9 mouse cellular contexts compared by ENCODE assay signal in the genomic region with DNA sequence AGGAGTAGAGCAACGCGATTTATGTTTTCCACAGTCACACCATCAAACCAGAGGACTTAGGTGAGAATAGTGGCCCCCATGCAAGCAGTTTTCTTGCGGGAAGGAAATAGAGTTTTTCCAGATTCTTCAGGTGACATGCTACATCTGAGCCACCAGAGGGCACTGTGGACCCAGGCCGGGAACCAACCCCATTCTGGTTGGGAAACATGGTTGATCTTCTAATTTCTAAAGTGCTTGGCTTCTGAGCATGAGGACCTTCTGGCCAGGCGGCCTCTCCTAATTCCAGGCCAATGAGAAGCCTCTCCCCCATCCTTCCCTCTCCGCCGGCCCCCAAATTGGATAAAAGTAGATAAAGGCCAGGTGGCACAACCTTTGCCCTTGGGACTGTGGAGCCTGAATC. TPM values are rescaled to one million over a fixed set of nuclear protein-coding genes. Genes with fewer than 3 reads are reported as not detected.
DNase-seq lines count a peak whose midpoint lies in the region; ATAC-seq lines count a peak whose summit lies in the region.
"Had no signal": no experiment of that assay in that cellular context is flagged by ENCODE, and none has a peak within 500 bp of the region (broad histone marks: within the 10 kb centered on the region; RNA-seq: fewer than 3 reads in every experiment).

No protein-coding gene starts in this region.

- H3K9me3 ChIP-seq in forebrain, embryonic 11.5 days (ENCODE audit: control insufficient read depth, low read length): no peaks in the 10 kb centered on the region
- H3K9me3 ChIP-seq in forebrain, embryonic 15.5 days: no peaks in the 10 kb centered on the region
- H3K9me3 ChIP-seq in midbrain, embryonic 10.5 days (replicated peaks): no peaks in the 10 kb centered on the region
- no peaks in the 10 kb centered on the region for H3K9me3 ChIP-seq in midbrain, embryonic 16.5 days (replicated peaks; ENCODE audit: control insufficient read depth, low read length, poor library complexity, severe bottlenecking)
- H3K9me3 ChIP-seq in forebrain, embryonic 14.5 days (replicated peaks; ENCODE audit: control insufficient read depth, low read length): no peaks in the 10 kb centered on the region
- H3K9me3 ChIP-seq: limb, embryonic 15.5 days had no signal

- H3K4me3 ChIP-seq in forebrain, embryonic 11.5 days (ENCODE audit: low read depth, low read length): no peak overlapping the region
- H3K4me3 ChIP-seq in forebrain, embryonic 15.5 days: no peak overlapping the region
- no peak overlapping the region for H3K4me3 ChIP-seq in midbrain, embryonic 10.5 days
- no peak overlapping the region for H3K4me3 ChIP-seq in midbrain, embryonic 16.5 days (ENCODE audit: low read depth, low read length)
- no peak overlapping the region for H3K4me3 ChIP-seq in forebrain, embryonic 14.5 days (ENCODE audit: low read depth, low read length)
- H3K4me3 ChIP-seq: limb, embryonic 15.5 days had no signal

- no peak overlapping the region for H3K9ac ChIP-seq in forebrain, embryonic 11.5 days (ENCODE audit: low read length)
- H3K9ac ChIP-seq in forebrain, embryonic 15.5 days (replicated peaks): no peak overlapping the region
- H3K9ac ChIP-seq in midbrain, embryonic 16.5 days (ENCODE audit: low read depth, low read length): no peak overlapping the region
- no peak overlapping the region for H3K9ac ChIP-seq in forebrain, embryonic 14.5 days (ENCODE audit: low read length)
- H3K9ac ChIP-seq: limb, embryonic 15.5 days had no signal

- no peaks in the 10 kb centered on the region for H3K36me3 ChIP-seq in forebrain, embryonic 11.5 days (ENCODE audit: control insufficient read depth, insufficient read depth, low read length)
- no peaks in the 10 kb centered on the region for H3K36me3 ChIP-seq in forebrain, embryonic 15.5 days
- H3K36me3 ChIP-seq in midbrain, embryonic 10.5 days: peaks cover 35% of the 10 kb centered on the region
- H3K36me3 ChIP-seq in midbrain, embryonic 16.5 days (ENCODE audit: control insufficient read depth, insufficient read depth, low read length): no peaks in the 10 kb centered on the region
- no peaks in the 10 kb centered on the region; the same call in 1 of the 2 replicates for H3K36me3 ChIP-seq in forebrain, embryonic 14.5 days (ENCODE audit: control insufficient read depth, insufficient read depth, low read length)

- no peak overlapping the region for H3K4me2 ChIP-seq in forebrain, embryonic 11.5 days (ENCODE audit: low read depth, low read length, severe bottlenecking)
- no peak overlapping the region for H3K4me2 ChIP-seq in forebrain, embryonic 15.5 days (replicated peaks)
- no peak overlapping the region for H3K4me2 ChIP-seq in midbrain, embryonic 16.5 days (ENCODE audit: low read length)
- H3K4me2 ChIP-seq in forebrain, embryonic 14.5 days (ENCODE audit: low read length): no peak overlapping the region
- H3K4me2 ChIP-seq: limb, embryonic 15.5 days had no signal

- no peaks in the 10 kb centered on the region for H3K4me1 ChIP-seq in forebrain, embryonic 11.5 days (replicated peaks; ENCODE audit: control insufficient read depth, insufficient read depth, low read length)
- H3K4me1 ChIP-seq in forebrain, embryonic 15.5 days: peaks cover 7% of the 10 kb centered on the region; the same call in 1 of the 2 replicates
- no peaks in the 10 kb centered on the region for H3K4me1 ChIP-seq in midbrain, embryonic 10.5 days
- no peaks in the 10 kb centered on the region for H3K4me1 ChIP-seq in midbrain, embryonic 16.5 days (ENCODE audit: control insufficient read depth, insufficient read depth, low read length)
- no peaks in the 10 kb centered on the region for H3K4me1 ChIP-seq in forebrain, embryonic 14.5 days (ENCODE audit: control insufficient read depth, insufficient read depth, low read length)

- ATAC-seq in forebrain, embryonic 11.5 days (replicated peaks; ENCODE audit: low FRiP score): no peak
- no peak; the same call in 1 of the 2 replicates for ATAC-seq in forebrain, embryonic 15.5 days (replicated peaks)
- no peak for ATAC-seq in midbrain, embryonic 16.5 days
- ATAC-seq in forebrain, embryonic 14.5 days: peak; percentile 25; the same call in 1 of the 2 replicates

- peak; percentile 63 for DNase-seq in forebrain, embryonic 11.5 days (ENCODE audit: low spot score)
- peak; percentile 39 for DNase-seq in midbrain, embryonic 10.5 days (ENCODE audit: low spot score)
- DNase-seq in adrenal gland, postnatal 14 days: peak; percentile 63
- peak; percentile 64 for DNase-seq in forebrain, embryonic 14.5 days (ENCODE audit: low spot score)
- peak; percentile 17 for DNase-seq in naive thymus-derived CD4-positive, alpha-beta T cell, adult 2 months (ENCODE audit: low read depth)
- no peak for DNase-seq in left cerebral cortex, adult 9 months (ENCODE audit: low spot score in 2 of 2)

- H3K27ac ChIP-seq in forebrain, embryonic 11.5 days (ENCODE audit: low read depth, low read length): no peak overlapping the region
- no peak overlapping the region for H3K27ac ChIP-seq in forebrain, embryonic 15.5 days (replicated peaks)
- no peak overlapping the region for H3K27ac ChIP-seq in midbrain, embryonic 10.5 days (replicated peaks)
- no peak overlapping the region for H3K27ac ChIP-seq in midbrain, embryonic 16.5 days (ENCODE audit: low read length)
- no peak overlapping the region for H3K27ac ChIP-seq in forebrain, embryonic 14.5 days (ENCODE audit: low read depth, low read length)
- H3K27ac ChIP-seq: limb, embryonic 15.5 days had no signal

- no peaks in the 10 kb centered on the region for H3K27me3 ChIP-seq in forebrain, embryonic 11.5 days (ENCODE audit: control insufficient read depth, insufficient read depth, low read length)
- H3K27me3 ChIP-seq in forebrain, embryonic 15.5 days: no peaks in the 10 kb centered on the region
- no peaks in the 10 kb centered on the region for H3K27me3 ChIP-seq in midbrain, embryonic 10.5 days (ENCODE audit: low read depth, poor library complexity, severe bottlenecking)
- H3K27me3 ChIP-seq in midbrain, embryonic 16.5 days (ENCODE audit: control insufficient read depth, insufficient read depth, low read depth, low read length): no peaks in the 10 kb centered on the region
- no peaks in the 10 kb centered on the region for H3K27me3 ChIP-seq in forebrain, embryonic 14.5 days (replicated peaks; ENCODE audit: control insufficient read depth, insufficient read depth, low read length)
- H3K27me3 ChIP-seq: limb, embryonic 15.5 days had no signal

- 24% methylated on average over 7 of the region's 7 CpGs for WGBS in forebrain, embryonic 11.5 days
- 19% methylated on average over 7 of the region's 7 CpGs for WGBS in forebrain, embryonic 15.5 days
- WGBS in midbrain, embryonic 10.5 days: 29% methylated on average over 7 of the region's 7 CpGs
- WGBS in midbrain, embryonic 16.5 days: 24% methylated on average over 7 of the region's 7 CpGs
- WGBS in forebrain, embryonic 14.5 days: 25% methylated on average over 7 of the region's 7 CpGs

RNA-seq across cellular contexts. Expression of a gene that starts 38.3 kb away (rescaled TPM):
- 24.2 and 26.7 TPM in 2 replicates for polyA plus RNA-seq in forebrain, embryonic 11.5 days (2014; fragmentation: Nextera tagmentation; extraction: Ambion mirVana)
- polyA plus RNA-seq in forebrain, embryonic 15.5 days (2015; fragmentation: Nextera tagmentation; extraction: Ambion mirVana): 7.1 and 9.3 TPM in 2 replicates
- 23.3 and 25.2 TPM in 2 replicates for polyA plus RNA-seq in midbrain, embryonic 10.5 days (2016; fragmentation: Nextera tagmentation; extraction: Ambion mirVana)
- 3.5 and 3.6 TPM in 2 replicates for polyA plus RNA-seq in midbrain, embryonic 16.5 days (2015; fragmentation: Nextera tagmentation; extraction: Ambion mirVana)
- 9.2 and 11.3 TPM in 2 replicates for total RNA-seq in adrenal gland, postnatal 14 days (2021)
- 4.3 and 5.1 TPM in 2 replicates for polyA plus RNA-seq in forebrain, embryonic 14.5 days (2014; fragmentation: Nextera tagmentation; extraction: Ambion mirVana)

RNA-seq across cellular contexts. Expression of a gene that starts 39.9 kb away (rescaled TPM):
- polyA plus RNA-seq in forebrain, embryonic 11.5 days (2014; fragmentation: Nextera tagmentation; extraction: Ambion mirVana): 16.8 and 19.1 TPM in 2 replicates
- polyA plus RNA-seq in forebrain, embryonic 15.5 days (2015; fragmentation: Nextera tagmentation; extraction: Ambion mirVana): 6.0 and 6.6 TPM in 2 replicates
- polyA plus RNA-seq in midbrain, embryonic 10.5 days (2016; fragmentation: Nextera tagmentation; extraction: Ambion mirVana): 16.0 and 19.0 TPM in 2 replicates
- 5.0 and 5.3 TPM in 2 replicates for polyA plus RNA-seq in midbrain, embryonic 16.5 days (2015; fragmentation: Nextera tagmentation; extraction: Ambion mirVana)
- 12.7 and 14.8 TPM in 2 replicates for total RNA-seq in adrenal gland, postnatal 14 days (2021)
- 4.0 and 4.5 TPM in 2 replicates for polyA plus RNA-seq in forebrain, embryonic 14.5 days (2014; fragmentation: Nextera tagmentation; extraction: Ambion mirVana)

RNA-seq across cellular contexts. Expression of a gene that starts 56.6 kb away (rescaled TPM):
- polyA plus RNA-seq in forebrain, embryonic 11.5 days (2014; fragmentation: Nextera tagmentation; extraction: Ambion mirVana): 241 and 272 TPM in 2 replicates
- 790 and 813 TPM in 2 replicates for polyA plus RNA-seq in forebrain, embryonic 15.5 days (2015; fragmentation: Nextera tagmentation; extraction: Ambion mirVana)
- 142 and 235 TPM in 2 replicates for polyA plus RNA-seq in midbrain, embryonic 10.5 days (2016; fragmentation: Nextera tagmentation; extraction: Ambion mirVana)
- polyA plus RNA-seq in midbrain, embryonic 16.5 days (2015; fragmentation: Nextera tagmentation; extraction: Ambion mirVana): 977 and 1,010 TPM in 2 replicates
- 7.0 and 12.1 TPM in 2 replicates for total RNA-seq in adrenal gland, postnatal 14 days (2021)
- 654 and 880 TPM in 2 replicates for polyA plus RNA-seq in forebrain, embryonic 14.5 days (2014; fragmentation: Nextera tagmentation; extraction: Ambion mirVana)

Comparison
In these comparisons a context has a peak if more than half of its experiments do, and no peak if none do; other contexts are left out.
1. DNase-seq: peak in forebrain, embryonic 11.5 days (single experiment), midbrain, embryonic 10.5 days (single experiment), adrenal gland, postnatal 14 days (single experiment), forebrain, embryonic 14.5 days (single experiment) and naive thymus-derived CD4-positive, alpha-beta T cell, adult 2 months (single experiment); none in left cerebral cortex, adult 9 months (0 of 2).